1 mouse cellular context compared by ENCODE assay signal in the genomic region with DNA sequence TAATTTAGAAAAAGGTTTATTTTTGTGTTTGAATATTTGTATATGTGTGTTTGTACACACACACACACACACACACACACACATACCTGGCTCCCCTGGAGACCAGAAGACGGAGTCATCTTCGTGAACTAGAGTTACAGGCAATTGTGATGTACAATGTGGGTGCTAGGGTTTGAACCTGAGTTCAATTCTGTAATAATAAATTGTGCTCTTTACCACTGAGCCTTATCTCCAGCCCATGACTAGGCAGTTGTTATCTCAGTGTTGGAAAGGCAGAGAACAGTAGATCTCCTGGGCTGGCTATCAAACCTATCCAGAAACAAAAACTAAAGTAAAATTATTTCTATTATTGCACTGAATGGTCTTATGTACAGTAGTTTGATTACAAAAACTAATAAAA.
TF ChIP-seq lines count a peak whose summit lies in the region.

No protein-coding gene starts in this region.

TF ChIP-seq in MEL, 35 proteins besides CTCF, POLR2A, EP300 and RAD21:
- TF ChIP-seq ELF1 (IDR thresholded peaks at IDR 0.05; ENCODE audit: low read depth, low read length) (no peak), E2F4 (IDR thresholded peaks at IDR 0.05; ENCODE audit: borderline replicate concordance, low read depth, low read length) (no peak), ZNF384 (IDR thresholded peaks at IDR 0.05; ENCODE audit: low read depth, low read length) (no peak), MAFK (IDR thresholded peaks at IDR 0.05; ENCODE audit: borderline replicate concordance, low read depth, low read length) (peak; percentile 76), BHLHE40 (IDR thresholded peaks at IDR 0.05; ENCODE audit: borderline replicate concordance, low read depth, low read length) (peak; percentile 34; the same call in 1 of the 2 replicates), MYC (IDR thresholded peaks at IDR 0.05; ENCODE audit: low read depth, low read length) (no peak), JUND (IDR thresholded peaks at IDR 0.05; ENCODE audit: low read depth, low read length) (no peak), ZC3H11A (IDR thresholded peaks at IDR 0.05; ENCODE audit: low read depth, low read length) (no peak; the same call in 1 of the 2 replicates), POLR2AphosphoS5 (IDR thresholded peaks at IDR 0.05; ENCODE audit: borderline replicate concordance, low read depth, low read length) (no peak), GATA1 (IDR thresholded peaks at IDR 0.05; ENCODE audit: low read depth, low read length) (peak; percentile 98), ETS1 (IDR thresholded peaks at IDR 0.05; ENCODE audit: low read depth, low read length) (peak; percentile 88), SIN3A (IDR thresholded peaks at IDR 0.05; ENCODE audit: low read length) (peak; percentile 82), MXI1 (IDR thresholded peaks at IDR 0.05; ENCODE audit: low read depth, low read length) (no peak), CHD1 (IDR thresholded peaks at IDR 0.05; ENCODE audit: low read depth, low read length) (no peak), KAT2A (conservative IDR thresholded peaks at IDR 0.05; ENCODE audit: low read depth, low read length) (peak; percentile 15; the same call in 1 of the 2 replicates), MAX (IDR thresholded peaks at IDR 0.05; ENCODE audit: low read length) (no peak), HCFC1 (IDR thresholded peaks at IDR 0.05; ENCODE audit: low read depth, low read length) (peak; percentile 65), USF1 (IDR thresholded peaks at IDR 0.05; ENCODE audit: low read depth, low read length) (no peak; the same call in 1 of the 2 replicates), TCF12 (IDR thresholded peaks at IDR 0.05; ENCODE audit: low read depth, low read length) (peak; percentile 87), NELFE (IDR thresholded peaks at IDR 0.05; ENCODE audit: low read depth, low read length) (peak; percentile 71), MAZ (IDR thresholded peaks at IDR 0.05; ENCODE audit: low read depth, low read length) (no peak), NRF1 (IDR thresholded peaks at IDR 0.05; ENCODE audit: insufficient read depth, low read depth, low read length, poor library complexity, severe bottlenecking) (no peak), ZMIZ1 (IDR thresholded peaks at IDR 0.05; ENCODE audit: low read depth, low read length) (0 out of 2 replicates have a peak, but pooled peaks have one; percentile 33), POLR2AphosphoS2 (IDR thresholded peaks at IDR 0.05; ENCODE audit: low read length) (peak; percentile 81; the same call in 1 of the 2 replicates), TBP (IDR thresholded peaks at IDR 0.05; ENCODE audit: low read depth, low read length) (peak; percentile 56; the same call in 1 of the 2 replicates), UBTF (IDR thresholded peaks at IDR 0.05; ENCODE audit: borderline replicate concordance, insufficient read depth, low read depth, low read length) (no peak), TAL1 (IDR thresholded peaks at IDR 0.05; ENCODE audit: low read length) (peak; percentile 27; the same call in 1 of the 2 replicates), MYB (IDR thresholded peaks at IDR 0.05; ENCODE audit: low read depth, low read length) (no peak), GABPA (IDR thresholded peaks at IDR 0.05; ENCODE audit: low read depth, low read length) (peak; percentile 80), MEF2A (IDR thresholded peaks at IDR 0.05; ENCODE audit: extremely low read depth, insufficient replicate concordance, low read depth, low read length, poor library complexity, severe bottlenecking) (no peak), SMC3 (IDR thresholded peaks at IDR 0.05; ENCODE audit: low read depth, low read length) (no peak), ZKSCAN1 (IDR thresholded peaks at IDR 0.05; ENCODE audit: low read depth, low read length) (no peak), RCOR1 (IDR thresholded peaks at IDR 0.05; ENCODE audit: low read depth, low read length) (peak; percentile 83)
